Mouse (Mus musculus): ENCODE data around the gene Ptprcap.

DNA sequence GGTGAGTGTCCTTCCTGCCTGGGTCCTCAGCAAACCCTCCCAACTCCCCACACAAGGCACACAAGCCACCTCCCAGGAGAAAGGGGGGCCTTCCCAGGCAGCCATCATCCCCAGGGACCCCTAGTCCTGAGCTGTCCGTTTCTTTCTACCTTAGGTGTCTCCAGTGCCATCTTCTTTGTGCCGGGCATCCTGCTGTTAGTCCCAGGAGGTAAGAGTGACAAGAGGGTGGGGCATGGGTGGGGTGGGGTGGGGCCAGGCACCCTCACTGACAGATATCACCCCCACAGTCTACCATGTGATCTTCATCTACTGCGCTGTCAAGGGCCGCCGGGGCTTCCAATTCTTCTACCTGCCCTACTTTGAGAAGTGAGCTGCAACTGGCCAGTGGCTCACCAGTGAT, 22.3 kb upstream of the Ptprcap start:
- TF ChIP-seq CTCF (IDR thresholded peaks at IDR 0.05; ENCODE audit: low read depth, low read length) (no peak), POLR2A (IDR thresholded peaks at IDR 0.05; ENCODE audit: extremely low read depth, insufficient read depth, low read length) (no peak)

Data from liver, adult 2 months (tissue).